Mouse (Mus musculus) hematopoietic stem cell, adult 5-6 weeks (primary cell): ENCODE data around the gene Sf1. TPM values are rescaled to one million over a fixed set of nuclear protein-coding genes. Genes with fewer than 3 reads are reported as not detected.

Experiments used
- ATAC-seq, 2 experiments: fragments of 125-278 bp in 1 of 2; replicated peaks in 1 of 2; 2 replicates each; pipeline ENCODE4 v1.8.0; 2016 to 2017; ENCODE audit warnings: inconsistent platforms in 2 of 2, mild to moderate bottlenecking in 2 of 2, moderate number of reproducible peaks in 2 of 2, low read depth in 1 of 2, moderate TSS enrichment in 1 of 2; ENCODE audit not compliant: low FRiP score in 2 of 2, poor library complexity in 2 of 2, severe bottlenecking in 2 of 2, insufficient read depth in 1 of 2, low TSS enrichment in 1 of 2
- total RNA-seq: library from RNA; stranded (forward); fragments of 172-1452, 232-1000 nt; gene quantifications from 2 replicates; pipeline ENCODE4 v1.2.3, GENCODE M21; 2017

The Sf1 gene
- total RNA-seq, 1 experiment from 2014 or later, result 298 TPM

DNA sequence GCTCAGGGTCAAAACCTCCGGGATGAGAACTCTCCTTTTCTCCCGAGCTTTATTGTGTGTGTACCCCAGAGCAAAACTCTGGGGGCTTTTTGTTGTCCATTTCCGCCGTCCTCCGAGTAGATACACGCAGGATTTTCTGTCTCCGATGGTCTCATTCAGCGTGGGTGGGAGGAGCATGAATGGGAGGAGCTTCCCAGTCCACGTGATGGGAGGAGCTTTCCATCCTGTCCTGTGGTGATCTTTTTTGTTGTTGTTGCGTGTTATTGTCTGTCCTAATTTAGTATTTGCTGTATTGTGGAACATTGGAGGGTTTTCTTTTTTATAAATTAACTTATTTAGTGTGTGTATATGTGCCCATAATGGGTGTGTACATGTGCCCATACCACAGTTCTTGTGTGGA lies 41.9 kb downstream of the Sf1 start:
- no peak for ATAC-seq

DNA sequence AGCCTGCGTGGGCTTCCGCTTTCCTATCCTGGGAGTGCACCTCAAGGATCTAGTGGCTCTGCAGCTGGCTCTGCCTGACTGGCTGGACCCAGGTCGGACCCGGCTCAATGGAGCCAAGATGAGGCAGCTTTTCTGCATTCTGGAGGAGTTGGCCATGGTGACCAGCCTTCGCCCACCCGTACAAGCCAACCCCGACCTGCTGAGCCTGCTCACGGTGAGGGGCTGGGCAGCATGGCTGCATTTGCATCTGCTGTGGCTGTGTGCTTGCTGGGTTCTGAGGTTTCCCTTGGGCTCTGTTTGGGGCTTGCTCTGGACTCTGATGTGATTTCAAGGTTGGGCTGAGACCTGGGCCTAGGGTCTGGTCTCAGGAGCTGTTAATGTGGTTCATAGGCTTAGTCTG lies 43.6 kb downstream of the Sf1 start:
- no peak for ATAC-seq

DNA sequence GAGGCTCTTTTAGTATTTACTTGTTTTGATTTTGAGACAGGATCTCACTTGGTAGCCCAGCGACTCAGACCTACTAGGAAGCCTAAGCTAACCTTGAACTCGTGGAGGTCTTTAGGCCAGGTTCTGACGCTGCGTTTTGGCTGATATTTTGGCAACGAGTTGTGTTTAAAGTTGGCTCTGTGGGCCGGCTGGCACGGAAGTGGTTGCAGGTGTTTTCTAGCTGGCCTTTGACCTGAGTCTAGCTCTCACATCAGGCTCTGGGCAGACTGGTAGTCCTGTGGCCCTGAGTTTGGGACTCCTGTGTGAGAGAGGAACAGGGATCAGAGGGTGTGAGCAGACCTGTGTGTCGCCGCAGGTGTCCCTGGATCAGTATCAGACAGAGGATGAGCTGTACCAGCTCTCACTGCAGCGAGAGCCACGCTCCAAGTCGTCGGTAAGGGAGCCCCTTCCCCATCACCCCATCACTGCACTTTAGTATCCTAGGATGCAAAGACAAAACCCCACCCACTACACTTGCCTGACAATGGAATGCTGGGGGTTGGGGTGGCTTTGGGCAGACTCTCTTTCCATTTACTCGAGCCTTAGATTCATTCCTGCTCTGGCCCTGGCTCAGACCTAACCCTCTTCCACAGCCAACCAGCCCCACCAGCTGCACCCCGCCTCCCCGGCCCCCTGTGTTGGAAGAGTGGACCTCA lies 44.5 kb downstream of the Sf1 start:
- ATAC-seq, result no peak

DNA sequence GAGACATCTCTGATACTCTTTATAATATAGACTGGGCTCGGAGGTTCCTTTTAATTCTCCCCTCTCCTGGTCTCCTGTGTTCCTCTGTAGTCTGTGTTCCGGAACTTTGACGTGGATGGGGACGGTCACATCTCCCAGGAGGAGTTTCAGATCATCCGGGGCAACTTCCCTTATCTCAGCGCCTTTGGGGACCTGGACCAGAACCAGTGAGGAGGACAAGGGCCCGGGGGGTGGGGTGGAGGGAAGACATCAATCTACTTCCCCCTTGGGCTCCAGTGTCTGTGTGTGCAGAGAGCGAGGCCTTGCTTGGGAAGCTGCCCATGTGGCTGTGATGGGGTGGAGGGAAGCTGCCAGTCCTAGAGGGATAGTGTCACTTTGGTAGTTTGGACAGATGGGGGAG lies 45.3 kb downstream of the Sf1 start:
- 0 out of 4 replicates have a peak, but pooled peaks of 1 of the 2 experiments have one; percentile 7 for ATAC-seq

DNA sequence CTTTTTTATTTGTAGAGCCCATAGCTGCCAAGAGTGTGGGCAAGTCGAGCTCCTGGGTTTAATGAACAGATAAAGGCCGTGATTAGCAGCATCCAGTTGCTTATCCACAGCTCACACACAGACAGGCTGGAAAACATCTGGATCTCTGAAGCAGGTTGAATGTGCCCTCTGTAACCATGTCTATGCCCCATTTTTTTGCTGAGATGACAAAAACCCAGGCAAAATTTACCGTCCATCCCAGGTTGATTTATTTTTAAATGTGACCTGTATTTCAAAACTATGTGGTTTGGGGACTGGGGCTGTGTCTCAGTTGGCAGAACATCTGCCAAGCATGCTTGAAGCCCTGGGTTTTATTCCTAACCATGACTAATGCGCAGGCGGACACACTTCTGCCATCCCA lies 45.7 kb downstream of the Sf1 start:
- no peak for ATAC-seq

DNA sequence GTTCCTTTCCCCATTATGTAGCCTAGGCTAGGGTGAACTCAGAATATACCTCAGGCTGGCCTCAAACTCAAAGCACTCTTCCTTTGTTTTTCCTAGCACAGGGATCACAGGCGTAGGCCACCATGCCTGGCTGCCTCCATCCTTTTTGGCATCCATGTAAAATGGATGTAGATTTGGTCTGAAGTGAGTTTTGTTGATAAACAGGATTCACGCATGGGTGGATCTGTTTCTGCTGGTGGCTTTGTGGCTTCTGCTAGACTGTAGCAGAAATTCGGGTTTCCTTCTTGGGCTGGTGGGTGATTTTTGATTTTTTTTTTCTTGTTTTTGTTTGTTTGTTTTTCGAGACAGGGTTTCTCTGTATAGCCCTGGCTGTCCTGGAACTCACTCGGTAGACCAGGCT lies 46.4 kb downstream of the Sf1 start:
- ATAC-seq, result no peak

DNA sequence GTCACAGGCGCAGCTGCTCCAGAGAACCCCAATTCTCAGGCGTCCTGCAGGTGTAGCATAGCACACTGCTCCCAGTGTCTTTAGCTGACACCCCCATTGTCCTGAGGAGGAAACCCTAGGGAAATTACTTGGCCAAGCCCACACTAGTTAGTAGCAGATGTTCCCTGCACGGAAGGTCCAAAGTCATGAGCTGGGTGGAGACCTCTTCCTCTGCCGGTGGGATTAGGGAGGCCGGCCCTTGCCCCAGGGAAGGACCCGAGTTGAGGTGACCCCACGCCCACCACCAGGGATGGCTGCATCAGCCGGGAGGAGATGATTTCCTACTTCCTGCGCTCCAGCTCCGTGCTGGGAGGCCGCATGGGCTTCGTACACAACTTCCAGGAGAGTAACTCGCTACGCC lies 49.3 kb downstream of the Sf1 start:
- no peak for ATAC-seq

DNA sequence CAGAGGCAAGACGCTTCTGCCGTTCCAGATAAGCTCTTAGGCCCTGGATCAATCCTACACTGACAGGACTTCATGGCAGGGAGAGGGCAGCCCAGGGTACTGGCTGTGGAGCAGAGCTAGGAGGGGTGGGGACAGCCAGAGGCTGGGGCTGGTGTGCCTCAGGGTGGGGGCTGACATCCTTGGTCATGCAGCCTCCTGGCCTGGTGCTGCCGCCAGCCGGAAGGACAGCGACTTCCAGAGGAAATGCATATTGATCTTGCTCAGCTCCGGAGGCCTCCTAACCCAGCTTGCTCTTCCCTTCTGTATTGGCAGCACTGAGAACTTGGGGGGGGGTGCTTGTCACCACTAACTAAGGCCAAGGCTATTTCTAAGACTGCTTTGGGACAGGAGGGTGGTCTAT lies 52.0 kb downstream of the Sf1 start:
- ATAC-seq, result no peak

DNA sequence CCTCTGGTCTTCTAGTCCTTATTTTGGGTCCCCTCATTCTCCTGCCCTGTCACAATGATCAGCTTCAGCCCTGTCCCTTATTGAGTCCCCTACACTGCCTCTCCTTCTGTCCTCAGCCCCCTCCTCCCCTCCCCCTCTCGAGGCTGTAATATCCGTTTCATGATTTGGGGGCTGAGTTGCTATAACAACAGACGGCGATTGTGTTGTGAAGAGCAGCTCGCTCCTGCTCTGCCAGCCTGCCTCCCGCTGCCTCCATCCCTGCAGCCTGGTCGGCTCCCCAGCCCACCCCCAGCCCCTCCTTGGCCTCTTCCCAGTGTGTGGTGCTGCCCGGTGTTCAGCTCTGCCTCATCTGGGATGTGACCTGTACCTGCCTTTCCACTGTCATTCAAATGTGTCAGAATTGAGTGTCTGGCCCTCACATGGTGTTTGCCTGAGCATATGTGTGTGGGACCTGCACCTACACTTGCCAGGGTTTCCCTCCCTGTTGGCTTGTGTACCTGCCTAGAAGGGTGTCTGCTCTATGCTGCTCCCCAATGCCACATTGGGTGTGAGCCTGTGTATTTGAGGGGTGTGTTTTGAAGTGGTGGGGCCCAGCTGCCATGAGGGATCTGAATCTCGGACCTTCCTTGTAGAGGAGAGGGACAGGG lies 52.8 kb downstream of the Sf1 start:
- no peak for ATAC-seq

DNA sequence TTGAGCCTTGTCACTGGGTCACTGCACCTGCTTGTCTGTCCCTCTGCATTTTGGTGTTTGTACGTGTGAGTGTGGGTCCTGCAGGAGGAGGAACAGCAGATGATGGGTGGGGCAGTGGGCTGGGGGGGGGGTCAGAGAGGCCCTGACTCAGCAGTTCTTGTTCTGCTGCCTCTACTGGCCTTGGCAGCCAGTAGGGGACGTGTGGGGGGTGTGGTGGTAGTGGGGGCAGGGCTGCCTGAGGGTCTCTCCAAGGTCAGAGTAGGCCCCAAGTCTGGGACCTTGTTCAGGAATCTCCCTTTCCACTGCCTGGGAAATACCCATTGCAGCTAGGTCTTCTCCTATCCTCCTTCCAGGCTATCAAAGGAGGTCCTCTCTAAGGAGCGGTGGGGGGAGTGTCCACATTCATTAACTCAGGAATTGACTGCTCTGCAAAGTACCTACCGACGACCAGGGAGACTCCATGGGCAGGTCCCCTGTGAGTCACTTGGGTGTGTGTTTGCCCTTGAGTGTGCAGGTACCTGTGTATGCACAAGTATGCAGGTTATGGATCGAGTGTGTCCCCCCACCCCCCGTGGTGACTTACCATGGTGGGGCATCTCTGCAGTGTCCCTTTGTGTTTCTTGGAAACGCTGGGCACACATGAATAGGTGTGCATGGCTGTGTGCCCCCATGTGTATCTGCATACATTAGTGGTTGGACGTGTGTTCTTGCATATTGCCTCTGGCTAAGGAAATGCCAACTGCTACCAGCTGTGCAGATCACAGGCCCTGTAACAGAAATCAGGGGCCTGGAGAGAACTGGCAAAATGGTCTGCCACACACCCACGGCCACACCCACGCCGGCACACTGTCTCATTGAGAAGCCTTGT lies 53.6 kb downstream of the Sf1 start:
- ATAC-seq, result no peak

DNA sequence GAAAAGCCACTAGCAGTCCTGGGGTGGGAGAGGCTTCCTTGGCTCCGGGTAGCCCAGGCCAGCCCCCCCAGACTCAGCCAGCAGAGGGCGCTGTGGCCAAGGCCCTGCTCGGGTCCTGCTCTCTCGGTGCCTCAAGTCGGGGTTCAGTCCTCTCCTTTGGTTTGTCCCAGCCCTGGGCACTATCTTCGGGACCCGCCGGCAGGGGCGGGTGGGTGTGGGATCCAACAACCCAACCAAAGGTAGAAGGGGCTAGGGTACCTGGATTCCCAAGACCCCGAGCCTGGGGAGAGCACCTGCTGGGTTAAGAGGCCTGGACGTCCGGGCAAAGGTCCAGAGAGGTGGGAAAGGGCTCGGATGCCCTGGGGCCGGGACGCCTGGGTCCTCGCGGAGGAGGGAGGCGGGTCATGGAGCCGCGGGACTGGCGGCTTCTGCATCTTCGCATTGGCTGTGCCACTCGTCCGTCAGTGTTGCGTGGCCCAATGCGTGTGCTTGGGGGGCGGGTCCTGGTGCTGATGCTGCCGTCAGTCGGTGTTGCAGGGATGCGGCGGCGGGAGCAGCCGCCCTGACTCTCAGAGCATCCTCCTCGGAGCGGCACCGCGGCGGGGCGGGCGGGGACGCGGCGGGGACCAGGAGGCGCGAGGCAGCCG lies 54.9 kb downstream of the Sf1 start, which contains the start of gene Nrxn2:
Gene Nrxn2 (plus strand): TSS at position 499 of the 647 bp plus-strand sequence.
- peak; percentile 80 to 91 for ATAC-seq

DNA sequence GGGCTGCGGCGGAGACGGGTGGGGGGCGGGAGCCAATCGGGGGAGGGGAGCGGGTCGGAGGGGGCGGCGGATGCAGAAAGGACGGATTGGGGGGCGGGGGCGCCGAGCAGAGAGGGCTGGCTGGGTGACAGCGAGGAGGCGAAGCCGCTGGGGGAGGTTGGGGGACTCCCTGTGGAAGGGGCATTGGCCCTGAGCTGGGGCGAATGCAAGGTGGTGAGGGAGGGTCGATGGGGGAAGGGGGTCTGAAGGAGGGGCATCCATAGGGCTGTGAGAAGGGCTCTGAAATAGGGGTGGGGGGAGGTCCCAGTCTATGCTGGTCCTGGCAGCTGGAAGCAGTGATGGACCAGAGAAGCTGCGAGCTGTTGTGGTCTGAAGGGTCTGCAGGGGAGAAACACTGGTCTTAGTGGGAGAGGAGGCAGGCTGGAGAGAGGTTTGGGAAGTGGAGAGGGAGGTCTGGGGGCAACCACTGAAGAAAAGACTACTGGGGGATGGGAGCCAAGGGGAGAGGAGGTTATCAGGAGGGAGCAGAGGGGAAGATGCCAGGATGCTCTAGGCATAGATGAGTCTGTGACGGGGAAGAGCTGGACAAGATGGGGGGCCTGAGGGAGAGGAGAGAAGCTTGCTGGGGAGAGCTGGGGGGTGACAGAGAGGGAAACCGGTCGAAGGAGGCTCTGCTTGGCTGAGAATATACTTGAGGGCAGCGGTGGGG lies 55.6 kb downstream of the Sf1 start:
- no peak for ATAC-seq

DNA sequence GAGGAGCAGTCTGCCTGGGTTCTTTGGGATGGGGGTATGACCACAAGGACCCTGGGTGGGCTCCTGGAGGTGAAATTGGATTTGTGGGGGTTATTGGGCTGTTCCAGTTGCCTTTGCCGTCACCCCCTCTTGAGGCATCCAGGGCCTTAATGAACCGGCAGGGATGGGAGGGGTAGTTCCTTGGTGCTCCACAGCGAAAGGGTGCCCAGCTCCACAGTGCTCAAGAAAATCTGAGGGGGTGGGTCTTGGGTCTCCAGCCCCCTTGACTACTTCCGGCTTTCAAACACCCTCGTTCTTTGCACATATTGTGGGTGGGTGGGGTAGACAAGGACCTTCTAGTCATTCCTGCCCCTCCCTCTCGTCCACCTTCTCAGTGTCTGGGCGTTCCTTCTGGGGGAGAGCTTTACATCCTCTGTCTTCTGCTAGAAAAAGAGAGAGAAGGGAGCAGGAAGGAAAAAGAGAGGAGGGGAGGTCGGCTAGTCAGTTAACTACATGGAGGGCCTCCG lies 56.4 kb downstream of the Sf1 start:
- ATAC-seq, result no peak

DNA sequence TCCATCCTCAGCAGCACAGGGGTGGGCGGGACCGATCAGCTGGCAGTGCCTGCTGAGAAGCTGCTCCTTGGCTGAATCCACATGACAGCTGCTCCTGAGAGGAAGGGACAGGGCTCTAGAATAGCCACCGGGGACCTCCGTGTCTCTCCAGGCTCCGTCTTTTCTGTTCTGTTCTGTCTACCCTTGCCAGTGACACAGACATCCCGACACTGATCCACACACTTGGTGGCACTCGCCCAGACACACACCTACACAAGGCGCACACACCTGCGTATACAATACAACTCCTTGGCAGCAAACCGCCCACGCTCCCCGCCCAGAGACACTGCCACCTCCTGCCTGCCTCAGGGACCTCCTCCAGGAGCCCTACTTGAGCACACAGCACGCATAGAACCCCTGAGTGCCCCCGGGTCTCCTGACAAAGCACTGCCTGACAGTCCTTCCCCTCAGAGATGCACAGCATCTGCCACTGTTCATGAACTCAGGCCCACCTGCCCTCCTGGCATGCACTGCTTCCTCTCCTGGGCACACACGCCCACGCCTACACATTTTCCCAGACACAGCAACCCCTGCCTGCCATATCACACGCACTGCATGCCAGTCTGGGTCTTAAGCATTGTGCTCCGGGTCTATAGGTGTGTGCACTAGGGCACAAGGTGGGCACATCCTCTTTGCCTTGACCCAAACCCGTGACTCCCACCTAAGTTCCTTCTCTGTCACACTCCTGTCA lies 57.2 kb downstream of the Sf1 start:
- no peak for ATAC-seq

DNA sequence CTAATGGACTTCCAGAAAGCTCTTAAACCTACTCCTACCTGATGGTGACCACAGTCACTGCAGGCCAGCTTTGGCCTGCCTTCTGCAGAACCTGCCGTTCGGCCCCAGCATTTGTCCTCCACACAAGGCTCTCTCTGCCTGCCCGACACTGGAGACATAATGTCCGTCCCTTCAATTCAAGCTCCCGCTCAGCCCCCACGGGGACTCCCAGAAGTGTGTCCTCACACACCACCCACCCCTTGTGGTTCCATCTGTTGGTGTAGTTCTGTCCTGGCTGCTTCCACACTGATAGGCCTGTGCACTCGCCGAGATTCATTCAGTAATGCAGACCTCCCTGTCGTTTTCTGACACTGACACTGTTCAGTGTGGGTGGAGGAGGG lies 57.7 kb downstream of the Sf1 start:
- no peak for ATAC-seq

DNA sequence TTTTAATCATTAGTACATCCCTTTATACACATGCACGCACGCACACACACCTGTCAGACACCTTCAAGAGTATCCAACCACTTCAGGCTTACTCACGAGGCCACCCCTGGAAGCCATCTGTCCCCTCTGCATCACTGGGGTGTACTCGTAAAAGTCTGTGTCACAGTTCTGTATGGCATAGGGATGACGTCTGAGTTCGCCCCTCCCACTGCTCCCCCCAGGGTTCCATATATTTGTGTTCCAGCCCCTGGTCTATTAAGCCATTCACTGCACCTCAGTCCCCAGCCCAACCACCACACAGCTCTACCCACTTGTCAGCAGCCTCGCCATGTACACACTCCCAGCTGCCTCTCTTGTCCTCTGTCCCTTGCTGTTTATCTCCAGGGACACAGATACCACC lies 58.5 kb downstream of the Sf1 start:
- no peak for ATAC-seq
